In the genomic region with DNA sequence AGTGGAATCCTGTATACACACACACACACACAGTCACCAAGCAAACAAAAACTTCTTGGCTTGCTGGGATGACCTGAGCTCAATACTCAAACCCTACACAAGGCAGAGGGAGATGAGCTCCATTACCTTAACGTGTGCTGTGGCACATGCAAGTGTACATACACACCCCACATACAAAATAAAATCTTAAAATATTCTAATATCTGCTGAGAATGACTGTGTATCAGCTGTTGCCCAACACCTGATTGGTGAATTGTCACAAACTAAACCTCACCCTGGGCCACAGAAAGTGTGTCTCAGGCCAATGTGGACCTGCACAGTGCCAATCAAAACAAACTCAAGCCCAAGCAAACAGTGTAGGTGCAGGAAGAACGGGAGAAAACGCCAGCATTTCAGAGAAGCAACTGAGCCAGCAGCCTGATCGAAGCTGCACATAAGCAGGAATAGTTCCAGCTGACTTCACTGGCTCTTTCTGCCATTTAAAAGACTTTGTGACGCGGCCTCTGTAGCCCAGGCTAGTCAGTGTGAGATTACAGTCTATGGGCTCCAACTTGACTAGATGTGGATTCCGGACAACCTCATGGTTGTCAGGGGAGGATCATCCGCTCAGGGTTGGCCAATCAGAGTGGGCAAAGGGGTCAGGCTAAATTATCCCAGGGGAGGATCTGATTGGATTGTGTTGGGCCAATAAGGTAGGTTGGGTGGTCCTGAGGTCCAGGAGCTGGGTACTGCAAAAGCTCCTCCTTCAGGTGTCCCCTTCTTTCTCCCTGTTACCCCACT, we compare ENCODE assay signal across 15 mouse cellular contexts. TPM values are rescaled to one million over a fixed set of nuclear protein-coding genes. Genes with fewer than 3 reads are reported as not detected.
DNase-seq lines count a peak whose midpoint lies in the region; ATAC-seq lines count a peak whose summit lies in the region.
"Had no signal": no experiment of that assay in that cellular context is flagged by ENCODE, and none has a peak within 500 bp of the region (broad histone marks: within the 10 kb centered on the region; RNA-seq: fewer than 3 reads in every experiment).

No protein-coding gene starts in this region.

- 0 out of 2 replicates have a peak overlapping the region, but pooled peaks have one; percentile 34 for H3K9ac ChIP-seq in neural tube, embryonic 13.5 days
- H3K9ac ChIP-seq in liver, embryonic 15.5 days = no peak overlapping the region
- H3K9ac ChIP-seq: hindbrain, embryonic 14.5 days; limb, embryonic 12.5 days had no signal

- H3K4me1 ChIP-seq in neural tube, embryonic 13.5 days (replicated peaks) = peaks cover 25% of the 10 kb centered on the region
- peaks cover 56% of the 10 kb centered on the region for H3K4me1 ChIP-seq in liver, embryonic 15.5 days (replicated peaks)

- DNase-seq in neural tube, embryonic 10.5 days (ENCODE audit: extremely low spot score, low spot score) = no peak
- DNase-seq in ZHBTc4 (ENCODE audit: low read depth, low spot score) = peak; percentile 90
- peak; percentile 60 for DNase-seq in fibroblast of lung, adult 2 months (ENCODE audit: low read depth)
- no peak for DNase-seq in ovary, postnatal 10 days (ENCODE audit: low spot score)
- DNase-seq in kidney, postnatal 10 days = no peak
- no peak for DNase-seq in cerebellum, adult 8-10 months
- DNase-seq: adrenal gland, postnatal 25 days; gastrocnemius, postnatal 25 days; lung, postnatal 14 days; thymus, postnatal 36 days had no signal

- no peak for ATAC-seq in neural tube, embryonic 13.5 days (ENCODE audit: low read depth)
- no peak for ATAC-seq in liver, embryonic 15.5 days (ENCODE audit: insufficient read depth)

- no peaks in the 10 kb centered on the region for H3K27me3 ChIP-seq in neural tube, embryonic 13.5 days
- H3K27me3 ChIP-seq in liver, embryonic 15.5 days = no peaks in the 10 kb centered on the region
- H3K27me3 ChIP-seq: limb, embryonic 12.5 days had no signal

- H3K4me2 ChIP-seq in neural tube, embryonic 13.5 days = no peak overlapping the region
- H3K4me2 ChIP-seq in liver, embryonic 15.5 days = no peak overlapping the region
- H3K4me2 ChIP-seq: hindbrain, embryonic 14.5 days; limb, embryonic 12.5 days had no signal

- 38% methylated on average over 8 of the region's 8 CpGs for WGBS in neural tube, embryonic 13.5 days
- 62% methylated on average over 8 of the region's 8 CpGs for WGBS in liver, embryonic 15.5 days (ENCODE audit: insufficient replicate concordance)

- H3K36me3 ChIP-seq in neural tube, embryonic 13.5 days = peaks cover 18% of the 10 kb centered on the region
- H3K36me3 ChIP-seq in liver, embryonic 15.5 days (replicated peaks) = peaks cover 13% of the 10 kb centered on the region

- no peak overlapping the region for H3K4me3 ChIP-seq in neural tube, embryonic 13.5 days
- no peak overlapping the region for H3K4me3 ChIP-seq in liver, embryonic 15.5 days (replicated peaks)
- H3K4me3 ChIP-seq: limb, embryonic 12.5 days had no signal

- no peak overlapping the region for H3K27ac ChIP-seq in neural tube, embryonic 13.5 days (replicated peaks)
- peak overlapping the region; percentile 99; the same call in 1 of the 2 replicates for H3K27ac ChIP-seq in liver, embryonic 15.5 days (replicated peaks)
- H3K27ac ChIP-seq: hindbrain, embryonic 14.5 days; kidney, postnatal 0 days had no signal

- no peaks in the 10 kb centered on the region for H3K9me3 ChIP-seq in neural tube, embryonic 13.5 days
- no peaks in the 10 kb centered on the region for H3K9me3 ChIP-seq in liver, embryonic 15.5 days (replicated peaks)
- H3K9me3 ChIP-seq: limb, embryonic 12.5 days had no signal

RNA-seq across cellular contexts. Expression of a gene that starts 3.0 kb away (rescaled TPM):
- polyA plus RNA-seq in neural tube, embryonic 13.5 days (2015; fragmentation: Nextera tagmentation; extraction: Ambion mirVana) = 98.0 and 110 TPM in 2 replicates
- polyA plus RNA-seq in liver, embryonic 15.5 days (2015; fragmentation: Nextera tagmentation; extraction: Ambion mirVana) = 49.7 and 60.4 TPM in 2 replicates

RNA-seq across cellular contexts. Expression of a gene that starts 13.8 kb away (rescaled TPM):
- 2.8 and 3.7 TPM in 2 replicates for polyA plus RNA-seq in neural tube, embryonic 13.5 days (2015; fragmentation: Nextera tagmentation; extraction: Ambion mirVana)
- 1.5 TPM in 2 replicates for polyA plus RNA-seq in liver, embryonic 15.5 days (2015; fragmentation: Nextera tagmentation; extraction: Ambion mirVana)

RNA-seq across cellular contexts. Expression of a gene that starts 17.0 kb away (rescaled TPM):
- 3.0 and 4.8 TPM in 2 replicates for polyA plus RNA-seq in neural tube, embryonic 13.5 days (2015; fragmentation: Nextera tagmentation; extraction: Ambion mirVana)
- 4.8 and 5.8 TPM in 2 replicates for polyA plus RNA-seq in liver, embryonic 15.5 days (2015; fragmentation: Nextera tagmentation; extraction: Ambion mirVana)

RNA-seq across cellular contexts. Expression of a gene that starts 17.0 kb away (rescaled TPM):
- 62.7 and 64.8 TPM in 2 replicates for polyA plus RNA-seq in neural tube, embryonic 13.5 days (2015; fragmentation: Nextera tagmentation; extraction: Ambion mirVana)
- 41.9 and 45.3 TPM in 2 replicates for polyA plus RNA-seq in liver, embryonic 15.5 days (2015; fragmentation: Nextera tagmentation; extraction: Ambion mirVana)

RNA-seq across cellular contexts. Expression of a gene that starts 29.5 kb away (rescaled TPM):
- 108 and 123 TPM in 2 replicates for polyA plus RNA-seq in neural tube, embryonic 13.5 days (2015; fragmentation: Nextera tagmentation; extraction: Ambion mirVana)
- polyA plus RNA-seq in liver, embryonic 15.5 days (2015; fragmentation: Nextera tagmentation; extraction: Ambion mirVana) = 50.8 and 62.8 TPM in 2 replicates

Comparison
In these comparisons a context has a peak if more than half of its experiments do, and no peak if none do; other contexts are left out.
1. DNase-seq: peak in ZHBTc4 (single experiment) and fibroblast of lung, adult 2 months (single experiment); none in neural tube, embryonic 10.5 days (single experiment), ovary, postnatal 10 days (single experiment), kidney, postnatal 10 days (single experiment) and cerebellum, adult 8-10 months (single experiment).